Mouse (Mus musculus) bone marrow macrophage, adult 2 months (primary cell): ENCODE data around the gene Txlna. TPM values are rescaled to one million over a fixed set of nuclear protein-coding genes. Genes with fewer than 3 reads are reported as not detected.

ENCODE experiments used
- H3K27ac ChIP-seq: 2 replicates; pipeline ENCODE4 v1.5.1; 2012; ENCODE audit warnings: low read depth, low read length; ENCODE audit not compliant: insufficient read depth
- H3K4me1 ChIP-seq: 2 replicates; pipeline ENCODE4 v1.6.1; 2012; ENCODE audit warnings: low read length; ENCODE audit not compliant: control insufficient read depth, insufficient read depth
- H3K4me3 ChIP-seq: 2 replicates; pipeline ENCODE4 v1.5.1; 2012; ENCODE audit warnings: mild to moderate bottlenecking, low read length, moderate library complexity; ENCODE audit not compliant: insufficient read depth
- CTCF ChIP-seq: IDR thresholded peaks from 2 replicates; pipeline ENCODE4 v1.5.1; 2012; ENCODE audit warnings: low read depth, mild to moderate bottlenecking, low read length, moderate library complexity
- POLR2A ChIP-seq: IDR thresholded peaks from 2 replicates; pipeline ENCODE4 v1.6.1; 2012; ENCODE audit warnings: mild to moderate bottlenecking, low read depth, low read length, borderline replicate concordance
- polyA plus RNA-seq: library from polyadenylated mRNA; stranded (reverse); fragments of >200 nt; gene quantifications from 2 replicates; pipeline ENCODE4 v1.2.4, GENCODE M21; 2012; ENCODE audit not compliant: missing spikeins, insufficient read depth, insufficient read length

Gene Txlna
- polyA plus RNA-seq, 1 experiment: 39.8 TPM

DNA sequence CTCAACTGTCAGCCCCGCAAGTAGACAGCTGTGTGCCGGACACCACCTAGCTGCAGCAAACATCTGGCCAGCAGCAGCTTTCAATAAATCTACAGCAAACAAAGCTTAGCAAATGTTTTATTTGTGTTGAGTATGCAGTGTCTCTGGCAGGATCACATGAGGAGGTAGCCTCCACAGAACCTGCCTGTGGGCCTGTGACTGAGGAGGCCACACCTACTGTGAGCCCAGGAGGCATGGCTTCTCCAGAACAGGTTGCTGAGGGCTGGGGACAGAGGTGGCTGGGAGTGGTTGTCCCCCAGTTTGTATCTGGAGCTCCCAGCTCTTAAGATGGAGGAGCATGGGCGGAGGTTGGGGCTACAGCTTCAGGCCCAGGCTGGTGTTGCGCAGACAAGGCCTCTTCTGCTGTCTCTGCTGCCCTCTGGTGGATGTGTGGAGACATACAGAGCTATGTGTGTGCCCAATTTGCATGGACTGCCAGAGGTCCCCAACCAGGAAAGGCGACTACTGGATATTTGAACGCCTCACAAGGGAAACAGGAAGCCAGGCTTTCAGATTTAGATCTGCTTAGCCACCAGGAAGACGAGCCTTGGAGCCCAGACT, 32.3 kb downstream of the Txlna start:
- TF ChIP-seq CTCF (peak; percentile 68), POLR2A (no peak)
- Histone ChIP-seq H3K27ac (no peak overlapping the region), H3K4me3 (no peak overlapping the region), H3K4me1 (peaks cover 2% of the 10 kb centered on the region; the same call in 1 of the 2 replicates)

DNA sequence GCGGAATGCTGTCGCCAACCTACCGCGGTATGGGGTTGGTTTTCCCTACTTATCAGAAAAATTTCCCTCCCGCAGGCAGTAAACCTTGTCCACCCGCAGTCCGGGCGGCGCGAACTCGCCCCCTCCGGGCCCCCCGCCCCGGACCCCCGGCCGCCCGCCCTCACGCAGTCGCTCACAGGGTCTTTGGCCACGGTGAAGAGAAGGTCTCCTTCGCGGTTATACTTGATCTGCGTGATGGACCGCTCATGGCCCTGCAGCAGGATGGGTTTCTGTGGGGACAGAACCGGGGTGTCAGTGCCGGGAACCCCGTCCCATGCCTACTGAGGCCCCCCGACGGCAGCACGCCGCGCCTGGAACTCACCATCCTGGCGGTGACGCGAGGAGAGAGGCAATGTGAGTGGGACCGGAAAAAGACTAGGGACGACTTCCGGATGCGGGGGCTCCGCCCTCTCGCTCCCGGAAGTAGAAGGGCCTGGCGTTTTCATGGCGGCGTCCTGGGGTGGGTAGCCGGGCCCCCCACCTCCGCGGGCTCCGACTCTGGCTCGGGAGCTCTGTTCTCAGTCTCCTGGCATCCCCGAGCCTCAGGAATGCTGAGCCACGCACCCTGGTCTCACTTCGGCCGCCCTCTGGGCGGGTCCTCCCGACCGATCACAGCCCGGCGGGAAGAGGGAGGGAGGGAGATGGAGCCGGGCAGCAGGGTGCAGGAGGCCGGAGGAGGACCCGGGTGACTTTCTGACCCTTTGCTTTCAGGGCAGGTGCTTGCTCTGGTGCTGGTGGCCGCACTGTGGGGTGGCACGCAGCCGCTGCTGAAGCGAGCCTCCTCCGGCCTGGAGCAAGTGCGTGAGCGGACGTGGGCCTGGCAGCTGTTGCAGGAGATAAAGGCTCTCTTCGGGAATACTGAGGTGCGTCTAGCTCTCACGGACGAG, 40.4 kb downstream of the Txlna start, which contains the start of the genes Eif3i and Tmem234:
Gene Eif3i (minus strand): TSS at position 416 of the 926 bp plus-strand sequence.
Gene Tmem234 (plus strand): TSS at position 436 of the 926 bp plus-strand sequence.
- TF ChIP-seq CTCF (no peak), POLR2A (no peak)
- peaks cover 17% of the 10 kb centered on the region for H3K4me1 ChIP-seq
- peak within 1 kb of the TSS; percentile 38; the same call in 1 of the 2 replicates for H3K27ac ChIP-seq
- H3K4me3 ChIP-seq: peak within 1 kb of the TSS; percentile 84

DNA sequence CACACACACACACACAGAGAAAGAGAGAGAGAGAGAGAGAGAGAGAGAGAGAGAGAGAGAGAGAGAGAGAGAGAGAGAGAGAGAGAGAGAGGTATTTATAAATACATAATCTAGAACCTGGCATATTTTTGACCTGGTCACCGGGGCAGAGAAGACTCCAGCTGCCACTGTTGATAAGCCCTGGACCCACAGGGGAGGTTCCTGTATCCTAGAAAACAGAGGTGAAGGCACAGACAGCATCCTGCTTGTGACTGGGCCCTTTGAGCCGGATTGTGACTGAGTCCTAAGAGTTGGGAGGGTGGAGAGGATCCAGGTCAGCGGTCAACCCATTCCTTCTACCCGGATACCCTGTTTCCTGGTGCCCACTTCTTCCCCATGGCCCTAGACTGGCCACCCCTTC, 52.0 kb downstream of the Txlna start:
- no peak overlapping the region for H3K4me3 ChIP-seq
- TF ChIP-seq CTCF (no peak), POLR2A (no peak)
- no peak overlapping the region for H3K27ac ChIP-seq
- H3K4me1 ChIP-seq: peaks cover 6% of the 10 kb centered on the region

DNA sequence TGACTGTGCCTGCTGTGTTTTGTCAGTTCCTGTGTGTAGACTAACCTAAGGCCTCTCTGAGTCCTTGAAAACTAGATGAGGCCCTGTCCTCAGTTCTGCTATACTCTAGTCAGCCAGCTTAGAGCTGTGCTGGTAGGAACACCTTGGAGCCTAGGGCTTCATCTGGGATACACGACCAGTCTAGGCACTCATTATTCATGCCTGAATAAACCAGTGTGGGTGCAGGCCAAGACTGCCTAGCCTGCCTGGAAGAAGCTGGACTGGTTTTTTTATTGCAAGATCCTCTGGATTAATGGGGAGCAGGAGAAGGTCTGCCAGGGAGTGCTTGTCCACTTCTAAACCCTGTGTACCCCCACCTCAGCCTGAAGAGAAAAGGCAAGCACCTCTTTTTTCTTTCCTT, 53.9 kb downstream of the Txlna start:
- Histone ChIP-seq H3K4me1 (peaks cover 6% of the 10 kb centered on the region), H3K27ac (no peak overlapping the region), H3K4me3 (no peak overlapping the region)
- no peak for TF ChIP-seq POLR2A
- TF ChIP-seq CTCF: no peak

DNA sequence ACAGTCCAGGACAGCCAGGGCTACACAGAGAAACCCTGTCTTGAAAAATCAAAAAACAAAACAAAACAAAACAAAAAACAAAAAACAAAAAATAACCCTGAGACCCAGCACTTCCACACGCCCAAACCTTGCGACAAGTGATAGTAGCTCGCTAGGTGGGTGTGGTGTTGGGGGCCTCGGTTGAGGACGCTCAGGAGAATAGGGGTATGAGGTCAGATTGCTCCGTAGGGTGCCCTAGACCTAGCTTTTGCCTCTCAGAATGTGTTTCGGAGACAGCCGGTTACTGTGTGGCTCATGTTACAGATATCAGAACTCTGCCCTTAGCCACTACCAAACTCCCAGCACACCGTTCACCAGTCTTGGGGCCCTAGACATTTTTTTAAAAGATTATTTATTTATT, 55.1 kb downstream of the Txlna start:
- Histone ChIP-seq H3K4me1 (peaks cover 6% of the 10 kb centered on the region), H3K27ac (no peak overlapping the region), H3K4me3 (no peak overlapping the region)
- TF ChIP-seq POLR2A (no peak), CTCF (no peak)

DNA sequence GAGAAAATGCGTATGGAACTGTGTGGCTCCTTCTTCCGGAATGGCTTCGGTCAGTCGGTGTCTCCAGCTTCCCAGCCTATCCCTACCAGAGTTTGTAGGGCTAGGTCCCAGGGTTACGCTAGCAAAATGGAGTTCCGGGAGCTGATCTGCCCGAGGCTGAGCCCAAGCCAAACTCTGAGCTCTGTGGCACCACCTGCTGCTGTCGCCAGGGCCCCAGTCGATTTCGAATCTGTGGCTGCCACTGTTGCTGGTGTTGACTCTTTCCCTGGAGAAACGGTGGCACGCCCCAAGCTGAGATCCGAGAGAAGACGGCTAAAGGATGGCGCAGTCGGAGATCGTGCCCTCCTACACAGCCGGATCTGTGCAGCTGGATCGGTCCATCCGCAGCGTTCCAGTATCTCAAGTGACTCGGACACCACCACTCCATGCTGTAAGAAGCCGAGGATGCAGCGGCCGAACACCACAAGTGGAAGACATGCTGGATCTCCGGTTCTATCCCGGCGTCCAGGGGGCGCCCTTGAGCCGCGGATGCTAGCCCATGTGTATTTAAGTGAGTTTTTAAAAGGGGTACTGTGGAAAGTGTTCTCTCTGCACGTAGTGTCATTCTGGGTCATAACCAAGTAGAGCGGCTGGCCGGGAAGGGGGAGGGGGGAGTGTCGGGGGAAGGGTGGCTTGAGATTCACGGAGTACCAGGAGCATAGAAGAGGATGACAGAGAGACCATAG, 55.8 kb downstream of the Txlna start:
- Histone ChIP-seq H3K4me1 (peaks cover 10% of the 10 kb centered on the region), H3K4me3 (peak overlapping the region; percentile 70), H3K27ac (peak overlapping the region; percentile 58)
- TF ChIP-seq CTCF (peak; percentile 85), POLR2A (no peak)

DNA sequence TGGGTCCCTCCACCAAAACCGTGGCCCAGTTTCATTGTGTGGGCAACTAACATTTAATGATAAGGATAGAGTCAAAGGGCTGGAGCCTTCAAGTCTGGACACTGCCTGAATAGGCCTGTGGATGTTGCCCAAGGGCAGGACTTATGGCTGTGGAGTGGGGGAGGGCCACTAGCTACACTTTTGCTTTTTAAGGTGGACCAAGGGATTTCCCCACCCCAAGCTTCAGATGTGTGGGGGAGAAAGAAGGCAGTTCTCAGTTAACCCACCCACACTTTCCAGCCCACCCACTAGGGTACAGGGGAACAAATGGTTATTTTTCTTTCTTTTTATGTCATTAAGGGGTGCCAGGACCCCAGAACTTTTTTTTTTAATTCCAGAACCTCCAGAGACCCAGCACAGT, 56.5 kb downstream of the Txlna start:
- TF ChIP-seq CTCF (no peak), POLR2A (no peak)
- Histone ChIP-seq H3K4me1 (peaks cover 15% of the 10 kb centered on the region), H3K27ac (peak overlapping the region; percentile 58), H3K4me3 (peak overlapping the region; percentile 70; the same call in 1 of the 2 replicates)

DNA sequence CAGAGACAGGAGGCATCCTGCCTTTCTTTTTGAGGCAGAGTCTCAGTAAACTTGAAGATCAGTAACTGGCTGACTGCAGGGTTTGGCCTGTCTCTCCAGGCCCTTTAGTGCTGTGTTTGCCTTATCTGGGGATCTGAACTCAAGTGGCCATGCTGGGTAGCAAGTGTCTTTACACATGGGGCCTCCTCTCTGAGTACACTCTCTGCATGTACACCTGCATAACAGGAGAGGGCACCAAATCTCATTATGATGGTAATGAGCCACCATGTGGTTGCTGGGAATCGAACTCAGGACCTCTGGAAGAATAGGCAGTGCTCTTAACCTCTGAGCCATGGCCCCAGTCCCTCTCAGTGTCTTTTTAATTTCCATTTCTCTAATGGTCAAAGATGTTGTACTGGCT, 58.6 kb downstream of the Txlna start:
- no peak overlapping the region for H3K4me3 ChIP-seq
- peaks cover 29% of the 10 kb centered on the region for H3K4me1 ChIP-seq
- no peak overlapping the region for H3K27ac ChIP-seq
- TF ChIP-seq CTCF (no peak), POLR2A (no peak)

DNA sequence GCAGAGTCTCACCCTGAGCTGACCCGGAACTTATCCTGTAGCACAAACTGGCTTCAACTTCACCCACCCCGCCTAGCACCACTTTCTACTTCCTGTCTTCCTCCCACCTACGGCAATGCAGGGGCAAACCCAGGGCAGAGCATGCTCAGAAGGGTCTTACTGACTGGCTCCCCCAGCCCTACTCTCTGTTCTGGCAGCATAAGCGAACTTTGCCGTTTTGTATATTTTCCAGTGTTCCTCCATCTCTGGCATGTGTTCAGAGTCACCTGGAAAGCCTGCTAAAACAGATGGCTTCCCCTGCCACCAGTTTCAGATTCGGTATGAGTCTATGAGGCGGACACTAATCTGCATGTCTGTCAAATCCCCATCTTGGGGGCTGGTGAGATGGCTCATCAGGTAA, 60.5 kb downstream of the Txlna start:
- peaks cover 36% of the 10 kb centered on the region for H3K4me1 ChIP-seq
- TF ChIP-seq POLR2A (no peak), CTCF (no peak)
- no peak overlapping the region for H3K4me3 ChIP-seq
- no peak overlapping the region for H3K27ac ChIP-seq

DNA sequence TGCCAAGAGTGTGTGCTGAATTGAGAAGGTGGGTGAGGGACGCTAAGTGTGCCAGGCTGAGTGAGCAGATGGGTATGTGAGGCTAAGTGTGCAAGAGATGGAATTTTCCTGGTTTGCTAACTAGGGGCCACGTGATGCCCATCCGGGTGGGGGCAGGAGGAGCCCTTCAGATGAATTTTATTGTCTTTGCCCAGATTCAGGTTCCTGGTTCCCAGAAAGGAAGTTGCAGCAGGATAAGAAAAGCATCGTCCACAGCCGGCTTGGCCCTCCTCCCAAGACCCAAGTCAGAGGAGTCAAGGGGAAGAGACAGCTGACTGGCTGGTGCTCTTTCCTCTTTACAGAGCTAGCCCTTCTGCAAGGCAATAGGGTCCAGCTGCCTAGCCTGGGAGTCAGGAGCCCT, 62.4 kb downstream of the Txlna start, which contains the start of gene Fam167b:
Gene Fam167b (minus strand): TSS at position 84 of the 400 bp plus-strand sequence.
- TF ChIP-seq POLR2A: no peak
- no peak for TF ChIP-seq CTCF
- H3K27ac ChIP-seq: peak within 1 kb of the TSS; percentile 46
- no peak within 1 kb of the TSS for H3K4me3 ChIP-seq
- H3K4me1 ChIP-seq: peaks cover 36% of the 10 kb centered on the region
